15 mouse cellular contexts compared by ENCODE assay signal in genomic region chr11:69260111-69260510, GRCm38 (mm10). TPM values are rescaled to one million over a fixed set of nuclear protein-coding genes. Genes with fewer than 3 reads are reported as not detected.
"Had no signal": no experiment of that assay in that cellular context is flagged by ENCODE, and none has a peak within 500 bp of the region (broad histone marks: within the 10 kb centered on the region; RNA-seq: fewer than 3 reads in every experiment).

No protein-coding gene starts in this region.

- H3K27ac ChIP-seq: layer of hippocampus, adult 2 months; limb, embryonic 12.5 days; liver, embryonic 13.5 days; lung, embryonic 15.5 days; midbrain, embryonic 12.5 days; neural tube, embryonic 15.5 days had no signal

- H3K9ac ChIP-seq: limb, embryonic 12.5 days; liver, embryonic 13.5 days; liver, postnatal 0 days; lung, embryonic 15.5 days; midbrain, embryonic 12.5 days; neural tube, embryonic 15.5 days had no signal

- H3K4me2 ChIP-seq: limb, embryonic 12.5 days; liver, embryonic 13.5 days; lung, embryonic 15.5 days; midbrain, embryonic 12.5 days; neural tube, embryonic 15.5 days had no signal

- H3K36me3 ChIP-seq: limb, embryonic 12.5 days; liver, embryonic 13.5 days; lung, embryonic 15.5 days; midbrain, embryonic 12.5 days; neural tube, embryonic 15.5 days had no signal

- H3K4me3 ChIP-seq: layer of hippocampus, adult 2 months; limb, embryonic 12.5 days; liver, embryonic 13.5 days; lung, embryonic 15.5 days; midbrain, embryonic 12.5 days; neural tube, embryonic 15.5 days had no signal

- ATAC-seq: liver, postnatal 0 days; midbrain, embryonic 16.5 days had no signal

- H3K27me3 ChIP-seq: limb, embryonic 12.5 days; lung, embryonic 15.5 days; midbrain, embryonic 12.5 days; neural tube, embryonic 15.5 days had no signal

- H3K4me1 ChIP-seq: limb, embryonic 12.5 days; midbrain, embryonic 12.5 days; neural tube, embryonic 15.5 days had no signal

- DNase-seq: kidney, postnatal 10 days; kidney, postnatal 4 days; liver; liver, embryonic 13.5 days; liver, postnatal 0 days; thymus, adult 18-20 months; thymus, postnatal 14 days had no signal

- H3K9me3 ChIP-seq: limb, embryonic 12.5 days; liver, embryonic 13.5 days; lung, embryonic 15.5 days; midbrain, embryonic 12.5 days; neural tube, embryonic 15.5 days had no signal

RNA-seq across cellular contexts. Expression of gene Gucy2e, which starts 23.3 kb away (rescaled TPM):
- total RNA-seq: megakaryocyte-erythroid progenitor cell, adult 5-6 weeks had no signal
- polyA plus RNA-seq: limb, embryonic 12.5 days; liver, embryonic 13.5 days; liver, postnatal 0 days; neural tube, embryonic 11.5 days had no signal
